Mouse (Mus musculus) cerebral cortex, adult 2 months (tissue): ENCODE results near the gene 4933415A04Rik.

ENCODE experiments used
- WGBS: fragments of 180-500 bp; shearing (Covaris S2); methylation state at CpG from one replicate; pipeline ENCODE4 v1.1.7; 2018; 5-methylcytosine and 5-hydroxymethylcytosine counted together

Gene 4933415A04Rik

GRCm38 (mm10) chr11:43575061-43575375 lies 11.8 kb upstream of the 4933415A04Rik start:
- 51% methylated on average over 3 of the region's 3 CpGs for WGBS

DNA sequence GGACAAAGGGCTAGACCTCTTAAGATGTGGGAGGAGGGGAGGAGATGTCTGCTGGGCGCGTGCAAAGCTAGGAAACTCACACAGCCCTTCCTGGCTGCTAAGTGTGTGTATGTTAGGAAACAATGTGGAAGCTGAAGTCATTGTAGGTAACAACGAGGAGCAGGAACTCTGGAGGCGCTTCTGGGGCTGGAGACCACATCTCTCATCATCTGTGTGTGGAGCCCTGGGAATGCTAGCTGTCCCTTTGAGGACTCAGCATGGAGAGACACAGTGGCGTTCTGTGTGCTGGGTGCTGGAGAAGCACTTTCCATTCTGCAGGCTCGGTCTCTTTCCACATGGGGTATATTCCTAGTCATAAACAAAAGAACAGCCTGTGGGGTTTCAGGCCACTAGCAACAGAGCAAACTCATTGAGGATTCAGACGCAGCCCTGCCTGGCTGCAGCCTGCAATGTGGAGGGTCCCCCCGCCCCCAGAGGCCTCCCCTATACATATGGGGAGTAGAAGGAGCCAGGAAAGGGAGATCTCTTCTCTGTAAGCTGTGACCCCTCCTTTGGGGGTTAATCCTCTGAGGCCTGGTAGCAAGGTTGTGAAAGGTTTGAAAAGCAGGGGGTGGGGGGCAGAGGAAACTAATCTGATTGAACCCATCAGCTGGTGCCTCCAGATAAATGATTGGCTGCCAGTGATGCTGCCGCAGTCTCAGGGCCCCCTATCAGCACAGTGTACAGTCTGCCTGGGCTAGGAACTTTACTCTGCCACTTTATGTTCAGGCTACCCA lies 11.3 kb upstream of the 4933415A04Rik start:
- WGBS: 45% methylated on average over 9 of the region's 9 CpGs

- WGBS: 77% methylated on average over 11 of the region's 11 CpGs
Observed at GRCm38 (mm10) chr11:43577713-43578478, 8.9 kb upstream of the 4933415A04Rik start.

DNA sequence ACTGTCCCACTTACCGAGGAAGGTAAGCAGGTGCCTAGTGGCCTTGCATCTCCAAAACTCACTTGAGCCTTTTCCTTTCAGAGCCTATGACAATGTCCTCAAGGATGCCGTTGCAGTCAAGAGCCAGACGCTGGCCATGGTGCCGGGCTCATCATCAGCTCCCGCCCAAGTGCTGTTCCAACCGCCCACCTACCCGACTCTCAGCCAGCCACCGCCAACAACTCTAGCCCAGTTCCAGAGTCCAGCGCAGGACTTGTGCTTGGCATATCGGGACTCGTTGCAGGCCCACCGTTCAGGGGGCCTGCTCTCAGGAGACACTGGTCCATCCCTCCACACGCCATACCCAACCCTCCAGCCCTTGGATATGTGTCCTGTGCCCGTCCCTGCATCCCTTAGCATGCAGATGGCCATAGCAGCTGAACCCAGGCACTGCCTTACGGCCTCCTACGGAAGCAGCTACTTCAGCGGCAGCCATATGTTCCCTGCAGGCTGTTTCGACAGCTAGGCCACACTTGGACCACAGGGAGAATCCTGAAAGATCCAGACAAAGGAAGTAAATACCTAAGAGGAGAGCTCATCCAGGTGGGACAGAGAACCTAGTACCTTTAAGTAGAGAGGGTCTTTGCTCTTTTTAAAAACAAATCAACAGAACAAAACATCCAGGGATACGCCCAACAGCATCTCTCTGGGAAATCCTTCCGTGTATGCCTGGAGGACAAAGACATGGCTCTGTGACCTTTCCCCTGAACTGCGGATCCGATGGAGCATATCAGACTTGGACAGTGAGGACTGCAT lies 1.4 kb upstream of the 4933415A04Rik start:
- 81% methylated on average over 22 of the region's 22 CpGs for WGBS

DNA sequence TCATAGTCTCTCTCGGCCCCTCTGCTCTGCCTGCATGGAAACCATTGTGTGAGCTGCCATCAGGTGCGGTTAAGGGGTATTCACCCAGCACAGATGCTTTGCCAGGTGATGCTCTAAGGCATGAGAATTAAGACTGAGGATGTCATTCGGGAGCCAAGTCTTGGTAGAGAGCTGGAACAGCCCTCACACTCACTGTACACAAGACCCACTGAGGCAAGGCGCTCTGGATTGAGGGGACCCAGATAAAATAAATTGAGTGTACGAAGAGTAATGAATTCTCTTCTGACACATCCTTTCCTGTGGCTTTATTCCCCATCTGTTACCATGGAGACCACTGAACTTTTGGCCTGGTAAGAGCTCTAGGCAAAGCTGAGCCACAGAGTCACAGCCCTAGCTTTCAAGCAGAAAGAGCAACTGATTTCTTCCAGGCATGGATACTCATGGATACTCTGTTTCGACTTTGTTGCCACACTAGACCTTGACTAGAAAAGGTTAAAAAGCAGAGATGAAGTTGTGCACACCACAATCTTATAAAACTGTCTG lies 2.8 kb downstream of the 4933415A04Rik start:
- 89% methylated on average over 6 of the region's 6 CpGs for WGBS

DNA sequence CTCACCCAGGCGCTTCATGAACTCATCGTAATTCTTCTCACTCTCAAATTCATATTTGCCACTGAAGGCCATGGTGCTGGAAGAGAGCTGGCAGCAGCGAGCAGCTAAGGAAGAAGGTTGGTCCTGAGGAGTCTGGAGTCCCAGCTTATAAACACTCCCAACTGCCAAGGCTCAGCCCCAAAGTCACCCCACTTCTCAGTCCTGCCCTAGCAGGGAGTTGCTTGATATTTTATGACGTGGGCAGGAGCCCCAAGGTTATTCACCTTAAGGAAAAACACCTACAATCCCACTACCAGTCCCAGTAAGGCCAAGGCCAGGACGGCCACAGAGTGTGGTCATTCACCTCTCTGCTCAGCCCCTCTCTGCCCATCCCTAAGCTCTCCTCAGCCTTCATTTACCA lies 14.6 kb downstream of the 4933415A04Rik start, which contains the start of gene Fabp6:
Fabp6 (minus strand) TSS at position 101 of the 400 bp plus-strand sequence.
- WGBS: 92% methylated on average over 5 of the region's 5 CpGs

DNA sequence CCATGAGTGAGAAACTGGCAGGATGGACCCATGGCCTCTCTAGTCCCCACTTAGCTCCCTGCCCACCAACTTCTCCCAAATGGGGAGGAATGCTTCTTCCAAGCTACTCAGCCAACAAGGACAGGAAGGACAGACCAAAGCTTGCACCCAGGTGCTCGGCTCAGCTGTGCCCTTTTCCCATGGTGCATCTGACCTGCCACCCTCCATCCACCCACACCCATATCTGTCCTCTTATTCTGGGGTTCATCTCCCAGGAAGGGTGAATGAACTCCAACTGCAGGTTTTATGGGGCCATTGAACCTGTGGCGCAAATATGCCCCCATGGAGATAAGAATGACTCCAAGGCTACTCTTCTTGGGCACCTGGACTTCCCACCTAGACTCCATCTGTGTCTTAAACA lies 17.4 kb downstream of the 4933415A04Rik start:
- 92% methylated on average over 2 of the region's 2 CpGs for WGBS

- 92% methylated on average over 6 of the region's 6 CpGs for WGBS
Observed at GRCm38 (mm10) chr11:43604891-43605290, 18.1 kb downstream of the 4933415A04Rik start.

DNA sequence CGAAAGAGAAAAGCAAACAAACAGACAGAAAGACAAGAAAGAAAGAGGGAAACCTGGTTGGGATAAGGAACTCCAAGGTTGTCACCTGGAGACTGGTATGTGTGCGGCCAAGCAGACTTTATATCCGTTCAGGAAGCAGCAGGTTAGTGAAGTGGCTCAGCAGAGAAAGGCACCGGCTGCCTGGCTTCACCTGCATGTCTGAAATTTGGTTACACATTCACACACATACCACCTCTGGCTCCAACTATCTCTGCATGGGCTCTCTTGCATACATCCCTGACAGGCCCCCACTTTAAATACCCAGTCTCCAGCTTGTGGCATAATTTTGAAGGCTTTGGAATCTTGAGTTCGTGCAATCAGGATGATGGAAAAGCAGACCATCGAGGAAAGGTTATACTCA lies 19.0 kb downstream of the 4933415A04Rik start:
- 87% methylated on average over 6 of the region's 6 CpGs for WGBS

DNA sequence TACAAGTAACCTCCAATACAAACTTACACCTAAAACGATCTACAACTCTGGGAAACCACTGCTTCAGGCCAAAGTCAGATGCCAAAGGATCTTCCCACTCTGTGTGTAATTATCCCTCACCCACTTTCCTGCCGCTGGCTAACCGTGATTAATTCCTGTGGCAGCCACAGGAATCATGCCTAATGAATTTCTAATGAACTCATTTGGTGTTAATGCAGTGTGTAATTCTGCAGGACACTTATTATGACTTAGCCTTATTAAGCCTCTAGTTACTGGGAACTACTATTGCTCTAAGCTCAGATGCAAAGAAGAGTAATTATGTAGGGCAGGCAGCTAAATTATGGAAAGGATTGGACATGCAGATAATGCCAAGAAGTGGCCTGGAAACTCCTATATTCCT lies 21.6 kb downstream of the 4933415A04Rik start:
- 65% methylated on average over 3 of the region's 3 CpGs for WGBS

DNA sequence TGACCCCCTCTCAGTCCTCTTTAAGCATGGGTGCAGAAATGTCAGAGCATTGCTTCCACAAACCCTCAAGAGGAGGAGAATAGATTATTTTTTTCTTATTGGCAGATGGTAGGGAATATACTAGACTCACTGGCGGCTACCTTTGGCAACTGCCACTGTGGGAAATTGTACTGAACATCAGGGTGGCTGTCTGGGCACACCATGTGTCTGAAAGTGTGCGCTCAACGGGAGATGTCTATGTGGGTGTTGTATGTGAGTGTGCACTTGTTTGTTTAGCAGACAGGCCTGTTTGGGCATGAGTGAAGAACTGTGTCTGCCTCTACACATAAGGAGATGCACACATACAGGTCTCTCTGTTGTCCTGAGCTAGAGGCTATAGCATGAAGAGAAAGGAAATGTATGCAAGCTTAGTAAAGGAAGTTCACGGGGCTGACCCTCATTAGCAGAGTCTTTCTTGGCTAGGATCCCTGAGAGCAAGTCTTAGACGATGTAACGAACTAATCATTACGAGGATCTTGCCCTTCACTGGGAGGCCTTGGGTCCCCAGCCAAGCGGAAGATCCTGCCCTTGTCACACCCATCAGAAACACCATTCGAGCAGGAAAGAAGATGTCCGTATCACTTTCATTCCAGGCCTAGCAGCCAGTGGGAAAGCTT lies 23.3 kb downstream of the 4933415A04Rik start:
- 62% methylated on average over 10 of the region's 10 CpGs for WGBS

GRCm38 (mm10) chr11:43610662-43611033 lies 23.8 kb downstream of the 4933415A04Rik start:
- WGBS: 74% methylated on average over 5 of the region's 5 CpGs

GRCm38 (mm10) chr11:43612834-43613488 lies 26.1 kb downstream of the 4933415A04Rik start:
- WGBS: 24% methylated on average over 12 of the region's 12 CpGs

- 58% methylated on average over 5 of the region's 5 CpGs for WGBS
Observed at GRCm38 (mm10) chr11:43617924-43618323, 31.1 kb downstream of the 4933415A04Rik start.

GRCm38 (mm10) chr11:43618403-43618802 lies 31.6 kb downstream of the 4933415A04Rik start:
- WGBS: 60% methylated on average over 7 of the region's 7 CpGs

- WGBS: 85% methylated on average over 5 of the region's 5 CpGs
Observed at GRCm38 (mm10) chr11:43621769-43622168, 34.9 kb downstream of the 4933415A04Rik start.

DNA sequence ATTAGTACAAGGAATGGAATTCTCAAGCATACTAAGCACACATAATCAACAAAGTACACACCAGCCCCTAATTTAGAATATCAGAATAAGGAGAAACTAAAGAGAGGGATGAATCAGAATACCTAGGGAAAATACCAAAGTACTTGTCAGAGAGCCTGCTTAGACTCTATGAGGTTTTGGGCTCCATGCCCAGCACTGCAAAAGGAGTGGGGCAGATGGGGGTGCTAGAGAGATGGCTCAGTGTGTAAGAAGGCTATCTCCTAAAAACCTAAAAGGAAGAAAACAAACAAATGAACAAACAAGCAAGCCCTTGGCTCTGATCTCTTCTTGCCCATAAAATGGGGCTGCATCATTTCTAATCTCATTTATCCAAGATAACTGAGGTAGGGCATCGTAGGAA lies 37.5 kb downstream of the 4933415A04Rik start:
- 89% methylated on average over 1 of the region's 1 CpGs for WGBS

DNA sequence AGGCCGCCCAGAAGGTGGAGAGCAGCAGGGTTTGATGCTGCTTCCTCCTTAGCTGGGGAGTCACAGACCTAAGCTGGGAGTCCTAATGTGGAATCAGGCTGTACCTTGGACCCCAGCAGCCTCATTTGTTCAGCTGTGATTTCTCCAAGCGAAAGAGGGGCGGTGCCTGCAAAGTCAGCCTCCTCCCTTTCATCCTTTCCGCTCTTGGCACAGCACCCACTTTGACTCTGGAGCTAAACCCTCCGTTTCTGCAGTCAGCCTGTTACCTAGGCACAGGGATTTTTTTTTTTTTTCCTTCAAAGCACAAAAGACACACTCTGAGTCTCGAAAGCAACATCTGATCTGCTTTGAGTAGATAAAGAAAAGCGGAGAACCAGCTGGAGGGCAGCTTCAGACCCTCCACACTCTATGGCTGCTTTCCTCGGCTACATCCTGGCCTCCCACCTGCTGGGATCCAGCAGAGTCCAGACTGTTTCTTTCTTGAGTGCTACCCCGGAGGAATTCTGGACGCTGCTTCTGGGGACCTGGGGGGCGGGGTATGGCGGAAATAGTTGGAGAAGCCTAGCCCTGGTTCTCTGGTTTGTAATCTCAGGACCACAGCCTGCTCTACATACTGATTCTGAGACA lies 39.6 kb downstream of the 4933415A04Rik start:
- WGBS: 9% methylated on average over 12 of the region's 12 CpGs

GRCm38 (mm10) chr11:43626927-43627645 lies 40.2 kb downstream of the 4933415A04Rik start:
- 24% methylated on average over 18 of the region's 18 CpGs for WGBS

DNA sequence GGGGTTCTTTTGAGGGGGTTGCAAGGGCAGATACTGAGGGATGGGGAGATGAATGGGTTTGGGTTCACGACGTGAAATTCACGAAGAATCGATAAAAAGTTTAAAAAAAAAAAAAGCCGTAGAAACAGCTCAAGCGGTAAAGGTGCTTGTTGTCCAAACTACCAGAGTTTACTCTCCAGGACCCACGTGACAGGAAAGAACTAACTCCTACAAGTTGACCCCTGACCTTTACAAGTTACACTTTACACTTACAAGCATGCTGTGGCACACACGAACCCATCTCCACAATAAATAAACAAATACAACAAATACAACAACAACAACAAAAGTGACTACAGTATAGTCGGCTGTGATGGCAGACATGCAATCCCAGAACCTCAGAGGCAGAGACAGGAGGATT lies 44.8 kb downstream of the 4933415A04Rik start:
- WGBS: 89% methylated on average over 9 of the region's 9 CpGs
